Mouse (Mus musculus) MEL (cell line): ENCODE data around the gene Smo. TPM values are rescaled to one million over a fixed set of nuclear protein-coding genes. Genes with fewer than 3 reads are reported as not detected.

Source experiments
- DNase-seq: peaks from one replicate; pipeline ENCODE4 v3.0.0; 2011; ENCODE audit warnings: low read depth, low spot score
- H3K27ac ChIP-seq: 2 replicates; pipeline ENCODE4 v1.5.1; 2012; ENCODE audit warnings: low read depth, mild to moderate bottlenecking, control low read depth, low read length, moderate library complexity; ENCODE audit not compliant: control insufficient read depth
- H3K27me3 ChIP-seq, 2 experiments: fragments of 150-350 bp in 1 of 2; sonication (generic) in 1 of 2; 2 replicates each; pipeline ENCODE4 v1.6.1; 2012; ENCODE audit warnings: low read length in 2 of 2, mild to moderate bottlenecking in 2 of 2, improper control_type of control experiment in 1 of 2, moderate library complexity in 1 of 2; ENCODE audit not compliant: insufficient read depth in 2 of 2, control insufficient read depth in 1 of 2
- H3K36me3 ChIP-seq, 2 experiments: 2 replicates each; pipeline ENCODE4 v1.6.1; 2012 to 2014; ENCODE audit warnings: low read length in 2 of 2, improper control_type of control experiment in 1 of 2, inconsistent platforms in 1 of 2, mild to moderate bottlenecking in 1 of 2; ENCODE audit not compliant: insufficient read depth in 2 of 2, control insufficient read depth in 1 of 2
- H3K4me1 ChIP-seq, 2 experiments: fragments of 150-350 bp in 1 of 2; sonication (generic) in 1 of 2; 2 replicates each; pipeline ENCODE4 v1.6.1; 2012; ENCODE audit warnings: low read length in 2 of 2, improper control_type of control experiment in 1 of 2, mild to moderate bottlenecking in 1 of 2; ENCODE audit not compliant: insufficient read depth in 2 of 2, control insufficient read depth in 1 of 2
- H3K4me3 ChIP-seq, 2 experiments: fragments of 150-350 bp in 1 of 2; sonication (generic) in 1 of 2; 2 replicates each; pipeline ENCODE4 v1.5.1; 2012; ENCODE audit warnings: low read depth in 2 of 2, low read length in 2 of 2, mild to moderate bottlenecking in 2 of 2, moderate library complexity in 2 of 2, control low read depth in 1 of 2, improper control_type of control experiment in 1 of 2; ENCODE audit not compliant: control insufficient read depth in 1 of 2, insufficient read depth in 1 of 2
- H3K79me2 ChIP-seq: 2 replicates; pipeline ENCODE4 v1.6.1; 2012; ENCODE audit warnings: mild to moderate bottlenecking, low read length, moderate library complexity; ENCODE audit not compliant: control insufficient read depth, poor library complexity, insufficient read depth
- H3K9ac ChIP-seq: 2 replicates; pipeline ENCODE4 v1.6.1; 2012; ENCODE audit warnings: low read depth, mild to moderate bottlenecking, control low read depth, low read length, moderate library complexity; ENCODE audit not compliant: control insufficient read depth, poor library complexity, severe bottlenecking
- H3K9me3 ChIP-seq: fragments of 150-350 bp; sonication (generic); replicated peaks from 2 replicates; pipeline ENCODE4 v1.6.1; 2012; ENCODE audit warnings: mild to moderate bottlenecking, low read length, improper control_type of control experiment, moderate library complexity; ENCODE audit not compliant: insufficient read depth
- BHLHE40 ChIP-seq: IDR thresholded peaks from 2 replicates; pipeline ENCODE4 v1.6.1; 2012; ENCODE audit warnings: low read depth, mild to moderate bottlenecking, inconsistent platforms, low read length, improper control_type of control experiment, borderline replicate concordance
- CHD1 ChIP-seq: IDR thresholded peaks from 2 replicates; pipeline ENCODE4 v1.6.1; 2012; ENCODE audit warnings: low read depth, mild to moderate bottlenecking, inconsistent platforms, low read length, improper control_type of control experiment
- CHD2 ChIP-seq: IDR thresholded peaks from 2 replicates; pipeline ENCODE4 v1.6.1; 2011; ENCODE audit warnings: low read length, improper control_type of control experiment
- CTCF ChIP-seq, 3 experiments: IDR thresholded peaks in 2 of 3; conservative IDR thresholded peaks in 1 of 3; 2 replicates each; pipeline ENCODE4 v1.5.1; 2011 to 2012; ENCODE audit warnings: low read length in 3 of 3, low read depth in 2 of 3, mild to moderate bottlenecking in 2 of 3, improper control_type of control experiment in 1 of 3, inconsistent platforms in 1 of 3, mixed read lengths in 1 of 3, moderate library complexity in 1 of 3; ENCODE audit not compliant: control insufficient read depth in 1 of 3, insufficient read depth in 1 of 3, poor library complexity in 1 of 3, severe bottlenecking in 1 of 3
- E2F4 ChIP-seq: IDR thresholded peaks from 2 replicates; pipeline ENCODE4 v1.6.1; 2011; ENCODE audit warnings: low read depth, low read length, improper control_type of control experiment, borderline replicate concordance
- ELF1 ChIP-seq: IDR thresholded peaks from 2 replicates; pipeline ENCODE4 v1.6.1; 2014; ENCODE audit warnings: low read depth, mild to moderate bottlenecking, inconsistent platforms, low read length, improper control_type of control experiment, moderate library complexity
- EP300 ChIP-seq, 2 experiments: IDR thresholded peaks; 2 replicates each; pipeline ENCODE4 v1.6.1; 2011; ENCODE audit warnings: improper control_type of control experiment in 2 of 2, low read length in 2 of 2, low read depth in 1 of 2, mild to moderate bottlenecking in 1 of 2
- ETS1 ChIP-seq: IDR thresholded peaks from 2 replicates; pipeline ENCODE4 v1.6.1; 2012; ENCODE audit warnings: low read depth, mild to moderate bottlenecking, inconsistent platforms, low read length, improper control_type of control experiment, moderate library complexity
- GATA1 ChIP-seq: IDR thresholded peaks from 2 replicates; pipeline ENCODE4 v1.6.1; 2011; ENCODE audit warnings: low read depth, low read length, improper control_type of control experiment
- HCFC1 ChIP-seq: IDR thresholded peaks from 2 replicates; pipeline ENCODE4 v1.6.1; 2012; ENCODE audit warnings: low read depth, mild to moderate bottlenecking, inconsistent platforms, low read length, improper control_type of control experiment, moderate library complexity
- JUND ChIP-seq: IDR thresholded peaks from 2 replicates; pipeline ENCODE4 v1.6.1; 2011; ENCODE audit warnings: low read depth, mild to moderate bottlenecking, improper control_type of control experiment, low read length
- KAT2A ChIP-seq: conservative IDR thresholded peaks from 2 replicates; pipeline ENCODE4 v1.6.1; 2012; ENCODE audit warnings: low read depth, low read length, improper control_type of control experiment, inconsistent platforms
- MAFK ChIP-seq: IDR thresholded peaks from 2 replicates; pipeline ENCODE4 v1.6.1; 2011; ENCODE audit warnings: low read depth, mild to moderate bottlenecking, low read length, improper control_type of control experiment, borderline replicate concordance
- MAX ChIP-seq: IDR thresholded peaks from 2 replicates; pipeline ENCODE4 v1.6.1; 2011; ENCODE audit warnings: low read length, improper control_type of control experiment
- MAZ ChIP-seq: IDR thresholded peaks from 2 replicates; pipeline ENCODE4 v1.6.1; 2012; ENCODE audit warnings: low read depth, mild to moderate bottlenecking, inconsistent platforms, low read length, improper control_type of control experiment
- MEF2A ChIP-seq: IDR thresholded peaks from 2 replicates; pipeline ENCODE4 v1.6.1; 2014; ENCODE audit warnings: low read depth, mild to moderate bottlenecking, inconsistent platforms, low read length, improper control_type of control experiment; ENCODE audit not compliant: poor library complexity, insufficient replicate concordance, severe bottlenecking; ENCODE audit errors: extremely low read depth
- MXI1 ChIP-seq: IDR thresholded peaks from 2 replicates; pipeline ENCODE4 v1.6.1; 2011; ENCODE audit warnings: mild to moderate bottlenecking, low read depth, low read length, improper control_type of control experiment
- MYB ChIP-seq: IDR thresholded peaks from 2 replicates; pipeline ENCODE4 v1.6.1; 2011; ENCODE audit warnings: mild to moderate bottlenecking, low read depth, low read length, improper control_type of control experiment
- MYC ChIP-seq: IDR thresholded peaks from 2 replicates; pipeline ENCODE4 v1.6.1; 2011; ENCODE audit warnings: low read depth, mild to moderate bottlenecking, low read length, improper control_type of control experiment, moderate library complexity
- NELFE ChIP-seq: IDR thresholded peaks from 2 replicates; pipeline ENCODE4 v1.6.1; 2011; ENCODE audit warnings: low read depth, low read length, improper control_type of control experiment
- NRF1 ChIP-seq: IDR thresholded peaks from 2 replicates; pipeline ENCODE4 v1.6.1; 2014; ENCODE audit warnings: low read depth, mild to moderate bottlenecking, inconsistent platforms, low read length, improper control_type of control experiment, moderate library complexity; ENCODE audit not compliant: poor library complexity, insufficient read depth, severe bottlenecking
- POLR2A ChIP-seq, 2 experiments: IDR thresholded peaks; 2 replicates each; pipeline ENCODE4 v1.6.1; 2011 to 2012; ENCODE audit warnings: low read length in 2 of 2, mild to moderate bottlenecking in 2 of 2, control low read depth in 1 of 2, improper control_type of control experiment in 1 of 2, low read depth in 1 of 2, moderate library complexity in 1 of 2; ENCODE audit not compliant: control insufficient read depth in 1 of 2, insufficient read depth in 1 of 2, poor library complexity in 1 of 2
- POLR2AphosphoS2 ChIP-seq: IDR thresholded peaks from 2 replicates; pipeline ENCODE4 v1.6.1; 2011; ENCODE audit warnings: low read length, improper control_type of control experiment
- POLR2AphosphoS5 ChIP-seq: IDR thresholded peaks from 2 replicates; pipeline ENCODE4 v1.6.1; 2012; ENCODE audit warnings: low read depth, borderline replicate concordance, mild to moderate bottlenecking, inconsistent platforms, low read length, moderate library complexity, mixed read lengths
- RAD21 ChIP-seq: IDR thresholded peaks from 2 replicates; pipeline ENCODE4 v1.6.1; 2011; ENCODE audit warnings: mild to moderate bottlenecking, low read depth, low read length, improper control_type of control experiment
- RCOR1 ChIP-seq: IDR thresholded peaks from 2 replicates; pipeline ENCODE4 v1.6.1; 2012; ENCODE audit warnings: low read depth, mild to moderate bottlenecking, inconsistent platforms, low read length, improper control_type of control experiment
- SIN3A ChIP-seq: IDR thresholded peaks from 2 replicates; pipeline ENCODE4 v1.6.1; 2012; ENCODE audit warnings: low read length, improper control_type of control experiment, inconsistent platforms
- SMC3 ChIP-seq: IDR thresholded peaks from 2 replicates; pipeline ENCODE4 v1.6.1; 2011; ENCODE audit warnings: low read depth, low read length, improper control_type of control experiment
- TAL1 ChIP-seq: IDR thresholded peaks from 2 replicates; pipeline ENCODE4 v1.6.1; 2012; ENCODE audit warnings: mild to moderate bottlenecking, inconsistent platforms, low read length, moderate library complexity, mixed read lengths
- TBP ChIP-seq: IDR thresholded peaks from 2 replicates; pipeline ENCODE4 v1.8.0; 2011; ENCODE audit warnings: low read depth, low read length, improper control_type of control experiment
- TCF12 ChIP-seq: IDR thresholded peaks from 2 replicates; pipeline ENCODE4 v1.6.1; 2014; ENCODE audit warnings: low read depth, mild to moderate bottlenecking, inconsistent platforms, low read length, improper control_type of control experiment, moderate library complexity
- UBTF ChIP-seq: IDR thresholded peaks from 2 replicates; pipeline ENCODE4 v1.6.1; 2012; ENCODE audit warnings: low read depth, mild to moderate bottlenecking, inconsistent platforms, low read length, improper control_type of control experiment, moderate library complexity, borderline replicate concordance; ENCODE audit not compliant: insufficient read depth
- USF1 ChIP-seq: IDR thresholded peaks from 2 replicates; pipeline ENCODE4 v1.6.1; 2014; ENCODE audit warnings: low read depth, mild to moderate bottlenecking, inconsistent platforms, low read length, improper control_type of control experiment, moderate library complexity
- USF2 ChIP-seq, 2 experiments: IDR thresholded peaks; 2 replicates each; pipeline ENCODE4 v1.6.1; 2011 to 2012; ENCODE audit warnings: improper control_type of control experiment in 2 of 2, low read length in 2 of 2, borderline replicate concordance in 1 of 2, inconsistent platforms in 1 of 2, low read depth in 1 of 2, mild to moderate bottlenecking in 1 of 2; ENCODE audit not compliant: insufficient read depth in 1 of 2
- ZC3H11A ChIP-seq: IDR thresholded peaks from 2 replicates; pipeline ENCODE4 v1.6.1; 2012; ENCODE audit warnings: low read depth, mild to moderate bottlenecking, inconsistent platforms, low read length, improper control_type of control experiment
- ZKSCAN1 ChIP-seq: IDR thresholded peaks from 2 replicates; pipeline ENCODE4 v1.6.1; 2012; ENCODE audit warnings: low read depth, mild to moderate bottlenecking, inconsistent platforms, low read length, improper control_type of control experiment, moderate library complexity
- ZMIZ1 ChIP-seq: IDR thresholded peaks from 2 replicates; pipeline ENCODE4 v1.6.1; 2012; ENCODE audit warnings: low read depth, mild to moderate bottlenecking, inconsistent platforms, low read length, improper control_type of control experiment, moderate library complexity
- ZNF384 ChIP-seq: IDR thresholded peaks from 2 replicates; pipeline ENCODE4 v1.6.1; 2012; ENCODE audit warnings: low read depth, mild to moderate bottlenecking, inconsistent platforms, low read length, improper control_type of control experiment
- polyA plus RNA-seq, 2 experiments: library from polyadenylated mRNA; stranded (reverse) in 1 of 2; unstranded in 1 of 2; fragments of >175 nt in 1 of 2; fragments of >200 nt in 1 of 2; gene quantifications; 2 replicates each; pipeline versions ENCODE4 v1.2.1 to v1.2.4; 2012; ENCODE audit warnings: low replicate concordance in 2 of 2, low read depth in 1 of 2; ENCODE audit not compliant: insufficient read length in 2 of 2, insufficient read depth in 1 of 2, missing spikeins in 1 of 2
- total RNA-seq: library from RNA; depleted of rRNA; stranded (reverse); fragments of 300-350 nt; gene quantifications from 2 replicates; pipeline ENCODE4 v1.2.3, GENCODE M21; 2012

Gene Smo
- total and polyA plus RNA-seq, 3 experiments, result 62.6 to 83.7 TPM; not detected in 1

DNA sequence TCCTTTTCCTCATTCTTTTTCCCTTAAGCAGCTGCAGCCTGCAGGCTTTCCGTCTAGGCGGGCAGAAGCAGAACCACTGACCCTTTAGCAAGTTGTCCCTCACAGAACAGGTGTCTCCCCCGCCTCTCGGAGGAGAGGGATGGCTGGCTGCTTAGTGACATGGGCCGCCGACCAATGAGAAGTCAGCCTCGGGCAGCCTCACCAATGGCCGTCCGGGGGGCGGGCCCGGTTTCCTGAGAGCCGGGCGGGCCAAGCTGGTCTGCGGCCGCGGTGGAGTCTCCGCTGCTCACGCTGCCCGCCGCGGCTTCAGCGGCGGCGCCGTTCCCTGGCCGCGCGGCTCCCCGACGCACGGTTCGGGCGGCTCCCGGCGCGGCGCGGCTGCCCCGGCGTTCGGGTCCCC is 41.4 kb upstream of the Smo start, which contains the start of gene Tspan33:
Gene Tspan33, plus strand, starts transcription at position 270 of the 400 bp plus-strand sequence.
- no peaks in the 10 kb centered on the region for H3K9me3 ChIP-seq
- H3K79me2 ChIP-seq, result peaks cover 27% of the 10 kb centered on the region
- H3K4me1 ChIP-seq, result peaks cover 27 to 37% of the 10 kb centered on the region in 2 experiments
- H3K27me3 ChIP-seq, result peaks cover 8 to 12% of the 10 kb centered on the region in 2 experiments
- H3K9ac ChIP-seq, result peak within 1 kb of the TSS; percentile 75
- H3K36me3 ChIP-seq, result peaks cover 0 to 35% of the 10 kb centered on the region in 2 experiments; a peak in 2 of 4 replicates
- peak within 1 kb of the TSS; percentile 91 for H3K27ac ChIP-seq
- peak within 1 kb of the TSS; percentile 77 to 95 for H3K4me3 ChIP-seq
- DNase-seq, result peak; percentile 89
- TF ChIP-seq MEF2A (no peak), USF1 (no peak), POLR2AphosphoS5 (no peak), ZKSCAN1 (no peak), CHD2 (no peak), POLR2AphosphoS2 (no peak), HCFC1 (no peak), E2F4 (no peak), ZC3H11A (no peak), JUND (no peak), GATA1 (no peak), MAX (0 out of 2 replicates have a peak, but pooled peaks have one; percentile 7), ELF1 (0 out of 2 replicates have a peak, but pooled peaks have one; percentile 2), RAD21 (no peak), MXI1 (peak; percentile 60; the same call in 1 of the 2 replicates), NELFE (peak; percentile 47; the same call in 1 of the 2 replicates), RCOR1 (no peak), MAZ (no peak), SIN3A (no peak), NRF1 (no peak), POLR2A (IDR thresholded peaks at IDR 0.05; ENCODE audit: control insufficient read depth in 1 of 2, insufficient read depth in 1 of 2, low read depth in 1 of 2, low read length in 2 of 2, poor library complexity in 1 of 2) (peak; percentile 55 to 80; a peak in 3 of 4 replicates), MAFK (no peak), MYC (no peak), ETS1 (no peak), ZNF384 (no peak), TAL1 (no peak), USF2 (IDR thresholded peaks at IDR 0.05; ENCODE audit: borderline replicate concordance in 1 of 2, insufficient read depth in 1 of 2, low read depth in 1 of 2, low read length in 2 of 2) (no peak), UBTF (0 out of 2 replicates have a peak, but pooled peaks have one; percentile 26), BHLHE40 (no peak), TBP (no peak), MYB (no peak), KAT2A (no peak), TCF12 (peak; percentile 17; the same call in 1 of the 2 replicates), EP300 (IDR thresholded peaks at IDR 0.05; ENCODE audit: low read depth in 1 of 2, low read length in 2 of 2) (no peak), CTCF (IDR thresholded peaks at IDR 0.05 in 2 of 3, conservative IDR thresholded peaks at IDR 0.05 in 1 of 3; ENCODE audit: control insufficient read depth in 1 of 3, insufficient read depth in 1 of 3, low read depth in 2 of 3, low read length in 3 of 3, poor library complexity in 1 of 3, severe bottlenecking in 1 of 3) (no peak), SMC3 (no peak), ZMIZ1 (peak; percentile 59; the same call in 1 of the 2 replicates), CHD1 (no peak)
